In genomic region chr7:38106711-38107311, GRCm38 (mm10) we compare ENCODE assay signal across 8 mouse cellular contexts. TPM values are rescaled to one million over a fixed set of nuclear protein-coding genes. Genes with fewer than 3 reads are reported as not detected.
DNase-seq lines count a peak whose midpoint lies in the region; ATAC-seq and TF ChIP-seq lines count a peak whose summit lies in the region.

No protein-coding gene starts in this region.

- TF ChIP-seq POLR2A in olfactory bulb, adult 2 months (IDR thresholded peaks at IDR 0.05; ENCODE audit: insufficient read depth, low read depth, low read length) = 0 out of 2 replicates have a peak, but pooled peaks have one; percentile 13

- peak; percentile 44 to 57 for DNase-seq in thymus, adult 18-20 months
- no peak for DNase-seq in thymus, postnatal 14 days
- DNase-seq in cerebellum, adult 11-12 months = peak; percentile 84
- peak; percentile 19 to 23 for DNase-seq in frontal cortex, postnatal 25 days (ENCODE audit: low spot score in 2 of 2)
- DNase-seq in kidney, adult 11 months = peak; percentile 43
- DNase-seq in liver, embryonic 14.5 days (ENCODE audit: low read depth in 3 of 3, low spot score in 3 of 3) = peak in 1 of 3 experiments; percentile 30

- peak overlapping the region; percentile 95 for H3K9ac ChIP-seq in liver, embryonic 14.5 days (replicated peaks)

- no peak for TF ChIP-seq EP300 in liver, embryonic 14.5 days (IDR thresholded peaks at IDR 0.05; ENCODE audit: low read depth)

- peak overlapping the region; percentile 84 for H3K4me2 ChIP-seq in liver, embryonic 14.5 days (ENCODE audit: low read depth)

- H3K4me3 ChIP-seq in liver, embryonic 14.5 days (ENCODE audit: insufficient read depth in 1 of 2, low read depth in 2 of 2, low read length in 2 of 2) = peak overlapping the region; percentile 73 to 83
- H3K4me3 ChIP-seq in olfactory bulb, adult 2 months (ENCODE audit: insufficient read depth, low read depth, low read length) = peak overlapping the region; percentile 85

- H3K4me1 ChIP-seq in liver, embryonic 14.5 days (replicated peaks; ENCODE audit: control insufficient read depth in 2 of 2, insufficient read depth in 2 of 2, low read length in 1 of 2) = peaks cover 21 to 34% of the 10 kb centered on the region in 2 experiments
- peaks cover 14% of the 10 kb centered on the region for H3K4me1 ChIP-seq in olfactory bulb, adult 2 months (ENCODE audit: control insufficient read depth, insufficient read depth, low read length)

- peak; percentile 3 for ATAC-seq in liver, embryonic 14.5 days (ENCODE audit: insufficient read depth)
- no peak for ATAC-seq in megakaryocyte progenitor cell, adult 5-6 weeks (replicated peaks; ENCODE audit: poor library complexity)

- TF ChIP-seq CTCF in liver, embryonic 14.5 days (IDR thresholded peaks at IDR 0.05; ENCODE audit: low read depth) = no peak
- TF ChIP-seq CTCF in olfactory bulb, adult 2 months (IDR thresholded peaks at IDR 0.05; ENCODE audit: insufficient read depth, low read depth, low read length) = no peak

- WGBS in liver, embryonic 14.5 days (ENCODE audit: insufficient replicate concordance) = under 1% methylated on average over 46 of the region's 47 CpGs
- 1% methylated on average over 47 of the region's 47 CpGs for WGBS in olfactory bulb, adult 2 months

- peaks cover 29% of the 10 kb centered on the region for H3K36me3 ChIP-seq in liver, embryonic 14.5 days (replicated peaks; ENCODE audit: control insufficient read depth, insufficient read depth, low read depth)

- no peaks in the 10 kb centered on the region for H3K27me3 ChIP-seq in liver, embryonic 14.5 days (ENCODE audit: control insufficient read depth, insufficient read depth, low read length)

- no peaks in the 10 kb centered on the region for H3K9me3 ChIP-seq in liver, embryonic 14.5 days (ENCODE audit: control insufficient read depth, low read length)

- H3K27ac ChIP-seq in liver, embryonic 14.5 days = peak overlapping the region; percentile 90
- H3K27ac ChIP-seq in olfactory bulb, adult 2 months (ENCODE audit: insufficient read depth, low read depth, low read length) = no peak overlapping the region

RNA-seq across cellular contexts. Expression of gene Ccne1, which starts 0.5 kb away (rescaled TPM):
- 51.2 and 71.1 TPM in 2 replicates for polyA plus RNA-seq in liver, embryonic 14.5 days (2012; rRNA removed)
- 87.8 and 94.9 TPM in 2 replicates for polyA plus RNA-seq in liver, embryonic 14.5 days (2014; fragmentation: Nextera tagmentation; extraction: Ambion mirVana)
- not detected in 2 replicates for polyA plus RNA-seq in olfactory bulb, adult 2 months (2012; ENCODE audit: insufficient read depth, insufficient read length, low replicate concordance, missing spikeins)
- total RNA-seq in megakaryocyte progenitor cell, adult 5-6 weeks (2015) = 17.0 and 20.3 TPM in 2 replicates
- 29.3 and 32.4 TPM in 2 replicates for total RNA-seq in megakaryocyte progenitor cell, adult 5-6 weeks (2017)

Comparison
In these comparisons a context has a peak if more than half of its experiments do, and no peak if none do; other contexts are left out.
1. RNA of gene Ccne1, which starts 0.5 kb away (polyA plus RNA-seq): 51.2 to 94.9 TPM in liver, embryonic 14.5 days; not detected in olfactory bulb, adult 2 months; every median in the first group is over 10 times any median in the second.